Mouse (Mus musculus) heart, embryonic 16.5 days (tissue): ENCODE results near the gene Coro2a. TPM values are rescaled to one million over a fixed set of nuclear protein-coding genes. Genes with fewer than 3 reads are reported as not detected.
"Not testable (repeated sequence)": the region's sequence is repeated elsewhere in the genome, so short reads cannot be mapped to it uniquely, and the experiment has no call there.

Experiments
- ATAC-seq: fragments of 200-750 bp; cut with Nextera tagmentation; replicated peaks from 2 replicates; pipeline ENCODE4 v1.8.0; 2017; ENCODE audit warnings: moderate number of reproducible peaks; ENCODE audit not compliant: insufficient read depth, low FRiP score; ENCODE audit errors: extremely low read depth
- H3K27ac ChIP-seq: fragments of 300-500 bp; sonication (generic); 2 replicates; pipeline ENCODE4 v1.5.1; 2014; ENCODE audit warnings: mild to moderate bottlenecking, low read length, control low read depth, moderate library complexity
- H3K27me3 ChIP-seq: fragments of 300-500 bp; sonication (generic); 2 replicates; pipeline ENCODE4 v1.6.1; 2014; ENCODE audit warnings: low read length, mixed read lengths; ENCODE audit not compliant: control insufficient read depth, insufficient read depth
- H3K36me3 ChIP-seq: fragments of 300-500 bp; sonication (generic); 2 replicates; pipeline ENCODE4 v1.6.1; 2014; ENCODE audit not compliant: control insufficient read depth, insufficient read depth
- H3K4me1 ChIP-seq: fragments of 300-500 bp; sonication (generic); 2 replicates; pipeline ENCODE4 v1.6.1; 2014; ENCODE audit warnings: low read length, mixed read lengths; ENCODE audit not compliant: control insufficient read depth, insufficient read depth
- H3K4me2 ChIP-seq: fragments of 300-500 bp; sonication (generic); 2 replicates; pipeline ENCODE4 v1.6.1; 2014; ENCODE audit warnings: low read depth, mild to moderate bottlenecking, control low read depth, low read length
- H3K4me3 ChIP-seq: fragments of 300-500 bp; sonication (generic); 2 replicates; pipeline ENCODE4 v1.5.1; 2014; ENCODE audit warnings: mild to moderate bottlenecking, control low read depth, low read length
- H3K9ac ChIP-seq: fragments of 300-500 bp; sonication (generic); 2 replicates; pipeline ENCODE4 v1.6.1; 2014; ENCODE audit warnings: low read length, control low read depth
- H3K9me3 ChIP-seq: fragments of 300-500 bp; sonication (generic); replicated peaks from 2 replicates; pipeline ENCODE4 v1.6.1; 2016; ENCODE audit warnings: low read length; ENCODE audit not compliant: control insufficient read depth
- WGBS: fragments of 180-500 bp; shearing (Covaris S2); extraction: QIAGEN DNeasy Blood & Tissue Kit; methylation state at CpG from one replicate; pipeline ENCODE4 v1.1.7; 2014; 5-methylcytosine and 5-hydroxymethylcytosine counted together
- polyA plus RNA-seq: library from polyadenylated mRNA; unstranded; fragments of >200 nt; fragmentation: Nextera tagmentation; extraction: Ambion mirVana; gene quantifications from 2 replicates; pipeline ENCODE4 v1.2.1, GENCODE M21; 2015

Coro2a gene
- polyA plus RNA-seq, 1 experiment from 2014 or later = 7.1 TPM

DNA sequence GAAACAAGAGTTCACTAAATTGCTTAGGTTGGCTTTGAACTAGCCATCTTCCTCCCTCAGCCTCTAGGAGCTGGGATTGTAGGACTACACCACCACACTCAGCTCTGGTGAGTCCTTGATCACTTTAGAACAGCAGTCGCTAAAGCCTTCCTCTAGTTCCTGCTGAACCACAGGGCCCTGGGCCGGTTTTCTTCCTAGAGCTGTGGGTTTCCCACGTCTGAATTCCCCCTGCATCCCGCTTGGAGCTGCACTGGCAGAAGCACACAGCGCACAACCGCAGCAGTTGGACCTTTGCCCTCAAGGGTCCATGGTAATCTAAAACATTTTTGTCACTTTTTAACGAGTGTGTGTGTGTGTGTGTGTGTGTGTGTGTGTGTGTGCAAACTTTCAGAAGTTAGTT, 702 bp upstream of the Coro2a start:
- Histone ChIP-seq H3K9ac (no peak overlapping the region), H3K4me1 (peaks cover 7% of the 10 kb centered on the region), H3K4me3 (no peak overlapping the region), H3K27ac (no peak overlapping the region), H3K36me3 (no peaks in the 10 kb centered on the region), H3K4me2 (no peak overlapping the region), H3K9me3 (no peaks in the 10 kb centered on the region), H3K27me3 (peaks cover 52% of the 10 kb centered on the region)
- 65% methylated on average over 7 of the region's 7 CpGs for WGBS
- ATAC-seq = no peak

DNA sequence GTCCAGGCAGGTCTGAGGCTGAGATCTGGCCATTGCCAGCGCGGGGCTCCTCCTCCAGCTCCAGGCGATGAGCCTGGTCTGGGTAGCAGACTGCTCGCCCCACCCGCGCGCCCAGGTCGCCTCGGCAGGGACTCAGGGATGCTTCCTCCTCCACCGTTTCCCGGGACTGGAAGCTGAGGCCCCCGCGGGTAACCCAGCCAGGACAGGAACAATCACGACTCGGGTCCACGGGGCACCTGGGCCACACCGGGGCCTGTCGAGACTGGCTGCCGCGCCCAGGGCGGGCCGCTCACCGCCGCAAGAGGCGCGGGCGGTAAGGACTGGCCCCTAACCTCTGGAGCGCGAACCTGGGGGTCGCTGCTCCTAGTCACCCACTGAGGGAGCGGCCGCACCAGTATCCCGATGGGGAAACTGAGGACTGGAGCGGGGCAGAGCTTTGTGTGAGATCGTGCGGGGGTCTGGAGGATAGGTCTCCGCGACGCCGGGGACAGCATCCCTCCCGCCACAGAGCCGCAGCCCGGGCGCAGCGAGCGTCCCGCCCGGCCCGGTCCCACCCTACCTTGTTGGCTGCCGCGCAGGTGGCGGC, 651 bp downstream of the Coro2a start:
- Histone ChIP-seq H3K27me3 (peaks cover 55% of the 10 kb centered on the region), H3K4me1 (peaks cover 7% of the 10 kb centered on the region), H3K4me2 (peak overlapping the region; percentile 95), H3K27ac (no peak overlapping the region), H3K9me3 (no peaks in the 10 kb centered on the region), H3K9ac (peak overlapping the region; percentile 69), H3K4me3 (peak overlapping the region; percentile 64), H3K36me3 (no peaks in the 10 kb centered on the region)
- WGBS = under 1% methylated on average over 52 of the region's 52 CpGs
- ATAC-seq = peak; percentile 16; the same call in 1 of the 2 replicates

DNA sequence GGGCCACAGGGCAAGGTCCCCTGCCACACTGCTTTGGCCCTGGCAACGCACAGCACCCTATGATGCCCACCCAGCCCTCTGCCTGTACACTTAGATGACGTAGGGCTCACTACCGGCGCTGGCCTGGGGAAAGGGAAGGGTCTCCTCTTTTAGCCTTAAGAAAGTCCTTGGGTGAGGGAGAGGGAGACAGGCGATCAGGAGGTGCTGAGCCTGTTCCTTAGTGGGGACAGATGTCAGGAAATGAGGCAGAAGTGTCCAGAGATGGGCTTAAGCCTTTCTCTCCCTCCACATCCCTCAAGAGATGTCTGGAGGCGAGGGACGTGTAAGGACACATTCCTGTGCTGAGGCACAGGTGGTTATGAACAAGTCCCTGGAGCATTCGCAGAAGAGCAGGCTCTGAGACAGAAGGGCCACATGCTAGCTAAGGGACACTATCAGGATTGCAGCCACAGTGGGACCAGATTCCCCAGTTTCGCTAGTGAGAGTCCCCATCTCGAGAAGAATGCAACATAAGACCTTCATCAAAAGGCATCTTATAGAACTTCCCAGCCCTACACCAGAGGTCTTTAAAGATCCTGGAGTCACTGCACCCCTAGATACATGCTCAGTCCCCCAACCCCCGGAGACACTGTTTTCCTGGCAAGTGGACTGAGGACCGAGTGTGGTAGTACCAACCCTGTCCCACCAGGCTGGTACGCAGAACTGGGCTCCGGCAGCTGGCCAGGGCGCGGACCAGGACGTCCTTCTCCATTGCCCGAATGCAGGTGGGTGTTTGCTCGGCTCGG, 1.3 kb downstream of the Coro2a start:
- Histone ChIP-seq H3K9ac (peak overlapping the region; percentile 69; the same call in 1 of the 2 replicates), H3K9me3 (no peaks in the 10 kb centered on the region), H3K27me3 (peaks cover 55% of the 10 kb centered on the region), H3K4me2 (peak overlapping the region; percentile 95), H3K4me1 (peaks cover 7% of the 10 kb centered on the region), H3K27ac (no peak overlapping the region), H3K4me3 (peak overlapping the region; percentile 64), H3K36me3 (no peaks in the 10 kb centered on the region)
- WGBS = 34% methylated on average over 20 of the region's 20 CpGs
- ATAC-seq = no peak

DNA sequence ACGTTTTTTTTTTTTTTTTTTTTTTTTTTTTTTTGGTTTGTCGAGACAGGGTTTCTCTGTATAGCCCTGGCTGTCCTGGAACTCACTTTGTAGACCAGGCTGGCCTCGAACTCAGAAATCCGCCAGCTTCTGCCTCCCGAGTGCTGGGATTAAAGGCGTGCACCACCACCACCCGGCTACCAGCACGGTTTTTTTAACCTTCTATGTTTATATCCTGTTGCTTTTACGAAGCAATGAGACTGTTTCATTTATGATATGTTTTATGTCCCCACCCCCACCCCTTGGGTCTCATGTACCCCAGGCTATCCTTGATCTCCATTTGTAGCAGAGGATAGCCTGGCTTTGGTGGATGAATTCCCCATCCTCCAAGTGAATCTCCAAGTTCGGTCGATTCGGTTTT, 2.4 kb downstream of the Coro2a start:
- peaks cover 55% of the 10 kb centered on the region for H3K27me3 ChIP-seq
- 66% methylated on average over 12 of the region's 12 CpGs for WGBS
- H3K9me3 ChIP-seq, H3K9ac ChIP-seq, H3K4me3 ChIP-seq, H3K4me1 ChIP-seq, ATAC-seq, H3K36me3 ChIP-seq, H3K27ac ChIP-seq, H3K4me2 ChIP-seq: not testable (repeated sequence)

DNA sequence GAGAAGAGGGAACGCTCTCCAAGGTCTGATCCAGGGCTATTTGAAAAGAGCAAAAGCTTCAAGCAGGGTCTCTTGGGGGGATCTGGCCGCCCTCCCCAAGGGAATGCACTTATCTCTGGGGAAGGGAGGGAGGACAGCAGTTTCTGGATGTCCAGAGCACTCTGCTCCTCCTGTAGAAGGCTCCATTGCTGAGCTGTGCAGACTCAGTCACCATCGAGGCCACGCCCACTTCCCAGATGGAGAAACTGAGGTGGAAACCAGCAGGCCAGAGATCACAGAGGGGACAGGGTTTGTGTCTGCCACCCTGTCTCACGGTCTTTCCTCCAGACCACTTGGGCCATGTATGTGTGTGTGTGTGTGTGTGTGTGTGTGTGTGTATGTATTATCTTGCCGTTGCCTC, 3.0 kb downstream of the Coro2a start:
- H3K27ac ChIP-seq = no peak overlapping the region
- H3K36me3 ChIP-seq = no peaks in the 10 kb centered on the region
- 72% methylated on average over 6 of the region's 6 CpGs for WGBS
- H3K9ac ChIP-seq = no peak overlapping the region
- no peak overlapping the region for H3K4me3 ChIP-seq
- H3K27me3 ChIP-seq = peaks cover 58% of the 10 kb centered on the region
- H3K4me2 ChIP-seq = peak overlapping the region; percentile 29; the same call in 1 of the 2 replicates
- no peak for ATAC-seq
- no peaks in the 10 kb centered on the region for H3K9me3 ChIP-seq
- peaks cover 7% of the 10 kb centered on the region for H3K4me1 ChIP-seq

DNA sequence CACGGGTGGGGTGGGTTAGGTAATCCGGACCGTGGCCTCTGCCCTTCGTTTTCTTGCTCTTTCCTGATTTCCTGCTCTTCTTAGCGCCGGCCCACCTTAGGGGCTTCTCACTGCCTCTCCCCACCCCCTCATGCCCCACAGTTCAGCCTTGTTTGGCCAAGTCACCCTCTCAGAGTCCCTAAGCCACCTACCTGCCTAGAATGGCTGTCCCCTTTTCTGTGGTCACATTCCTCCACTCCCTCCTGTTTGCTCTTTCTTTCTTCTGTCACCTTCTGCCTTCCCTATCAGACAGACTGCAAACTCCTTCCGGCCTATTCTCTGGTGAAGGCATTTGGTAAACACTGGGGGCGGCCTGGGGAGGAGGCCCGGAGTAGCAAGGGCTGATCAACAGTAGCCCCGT, 3.9 kb downstream of the Coro2a start:
- H3K36me3 ChIP-seq = no peaks in the 10 kb centered on the region
- peak overlapping the region; percentile 34 for H3K4me2 ChIP-seq
- no peak for ATAC-seq
- H3K4me1 ChIP-seq = peaks cover 7% of the 10 kb centered on the region
- H3K27ac ChIP-seq = peak overlapping the region; percentile 33; the same call in 1 of the 2 replicates
- H3K4me3 ChIP-seq = no peak overlapping the region
- H3K27me3 ChIP-seq = peaks cover 52% of the 10 kb centered on the region
- H3K9me3 ChIP-seq = no peaks in the 10 kb centered on the region
- 48% methylated on average over 10 of the region's 10 CpGs for WGBS
- no peak overlapping the region for H3K9ac ChIP-seq

DNA sequence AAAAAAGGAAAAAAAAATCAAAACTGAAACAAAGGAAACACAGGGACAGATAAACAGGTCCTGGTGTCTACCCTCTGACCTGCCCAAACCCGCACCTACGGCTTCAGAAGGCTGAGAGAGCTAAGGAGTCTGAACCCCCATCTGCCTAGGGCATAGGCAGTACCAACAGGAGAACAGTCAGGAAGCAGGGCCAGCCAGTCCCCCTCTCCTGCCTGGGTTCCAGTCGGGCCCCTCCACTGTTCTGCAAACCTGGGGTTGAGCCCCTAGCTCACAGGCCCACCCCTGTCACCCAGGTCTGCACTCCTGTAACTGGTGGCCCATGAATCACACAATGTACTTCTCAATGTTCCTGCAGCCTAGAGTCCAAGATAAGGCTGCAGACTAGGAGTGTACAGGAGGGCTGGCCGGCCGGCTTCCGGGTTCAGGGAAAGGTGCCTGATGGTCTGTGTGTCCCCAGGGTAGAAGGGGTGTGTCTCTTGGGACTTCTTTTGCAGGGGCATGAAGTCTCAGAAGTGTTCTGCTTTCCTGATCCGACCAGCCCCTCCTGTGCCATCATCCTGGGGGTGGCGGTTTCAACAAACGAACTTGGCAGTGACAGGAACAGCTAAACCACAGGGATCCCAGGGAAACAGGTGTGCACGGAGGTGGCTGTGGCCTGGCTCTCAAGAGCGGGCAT, 4.6 kb downstream of the Coro2a start:
- H3K36me3 ChIP-seq = no peaks in the 10 kb centered on the region
- H3K27me3 ChIP-seq = peaks cover 45% of the 10 kb centered on the region
- H3K27ac ChIP-seq = no peak overlapping the region
- peaks cover 7% of the 10 kb centered on the region for H3K4me1 ChIP-seq
- H3K4me2 ChIP-seq = peak overlapping the region; percentile 34; the same call in 1 of the 2 replicates
- no peak for ATAC-seq
- no peak overlapping the region for H3K9ac ChIP-seq
- WGBS = 45% methylated on average over 11 of the region's 11 CpGs
- H3K9me3 ChIP-seq = no peaks in the 10 kb centered on the region
- H3K4me3 ChIP-seq = no peak overlapping the region

DNA sequence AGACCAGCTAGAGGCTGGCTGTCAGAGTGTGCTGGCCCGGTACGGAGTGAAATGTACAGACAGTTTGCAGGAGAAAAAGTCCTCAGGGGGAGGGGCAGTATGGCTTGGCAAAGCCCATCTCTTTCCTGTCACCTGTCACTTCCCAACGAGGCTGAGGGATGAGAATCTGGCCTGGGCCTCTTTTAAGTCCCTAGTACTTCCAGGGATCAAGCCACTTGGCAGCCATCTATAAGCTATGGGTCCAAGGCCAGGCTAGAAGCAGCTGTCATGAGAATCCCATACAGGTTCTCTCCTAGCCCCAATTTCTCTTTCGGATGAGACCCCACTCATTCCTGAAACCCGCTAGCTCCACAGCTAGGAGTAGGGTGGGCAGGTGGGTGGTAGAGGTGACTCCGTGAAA, 5.6 kb downstream of the Coro2a start:
- Histone ChIP-seq H3K4me3 (no peak overlapping the region), H3K4me2 (no peak overlapping the region), H3K27ac (no peak overlapping the region), H3K9me3 (no peaks in the 10 kb centered on the region), H3K4me1 (peaks cover 3% of the 10 kb centered on the region), H3K27me3 (peaks cover 36% of the 10 kb centered on the region), H3K9ac (no peak overlapping the region), H3K36me3 (no peaks in the 10 kb centered on the region)
- WGBS = 67% methylated on average over 6 of the region's 6 CpGs
- no peak for ATAC-seq

DNA sequence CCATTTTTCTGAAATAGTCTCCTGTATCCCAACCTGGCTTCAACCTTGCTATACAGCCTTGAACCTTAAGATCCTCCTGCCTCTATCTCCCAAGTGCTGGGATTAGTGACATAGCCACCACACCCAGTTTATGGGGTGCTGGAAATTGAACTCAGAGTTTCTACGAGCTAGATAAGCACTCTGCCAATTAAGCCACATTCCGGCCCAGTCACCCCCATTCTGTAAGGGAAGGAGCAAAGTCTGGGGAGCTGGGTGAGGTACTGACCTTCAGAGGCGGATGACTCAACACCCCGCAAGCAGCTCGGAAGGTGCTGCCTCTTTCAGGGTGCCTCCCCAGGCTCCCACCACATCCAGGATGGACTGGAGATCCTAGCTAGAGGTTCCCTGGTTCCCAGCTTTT, 7.9 kb downstream of the Coro2a start:
- H3K9me3 ChIP-seq = no peaks in the 10 kb centered on the region
- H3K27me3 ChIP-seq = peaks cover 13% of the 10 kb centered on the region
- H3K36me3 ChIP-seq = no peaks in the 10 kb centered on the region
- H3K9ac ChIP-seq = no peak overlapping the region
- H3K4me3 ChIP-seq = no peak overlapping the region
- no peak overlapping the region for H3K27ac ChIP-seq
- no peak for ATAC-seq
- H3K4me1 ChIP-seq = no peaks in the 10 kb centered on the region
- H3K4me2 ChIP-seq = no peak overlapping the region
- 81% methylated on average over 5 of the region's 5 CpGs for WGBS
